Mouse (Mus musculus) limb, embryonic 14.5 days (tissue): ENCODE measurements around the gene Cherp. TPM values are rescaled to one million over a fixed set of nuclear protein-coding genes. Genes with fewer than 3 reads are reported as not detected.

Source experiments
- ATAC-seq: fragments of 200-750 bp; cut with Nextera tagmentation; 2 replicates; pipeline ENCODE4 v1.8.0; 2017; ENCODE audit warnings: low read depth, moderate number of reproducible peaks, moderate TSS enrichment; ENCODE audit not compliant: low FRiP score
- DNase-seq: peaks from one replicate; pipeline ENCODE4 v3.0.0-alpha.2; 2015; ENCODE audit warnings: low spot score
- H3K27ac ChIP-seq: fragments of 300-500 bp; sonication (generic); replicated peaks from 2 replicates; pipeline ENCODE4 v1.5.1; 2014; ENCODE audit warnings: low read depth, mild to moderate bottlenecking, low read length, moderate library complexity, mixed read lengths
- H3K27me3 ChIP-seq: fragments of 300-500 bp; sonication (generic); 2 replicates; pipeline ENCODE4 v1.6.1; 2014; ENCODE audit warnings: low read length, mixed read lengths; ENCODE audit not compliant: control insufficient read depth, insufficient read depth
- H3K36me3 ChIP-seq: fragments of 300-500 bp; sonication (generic); 2 replicates; pipeline ENCODE4 v1.6.1; 2014; ENCODE audit warnings: mild to moderate bottlenecking, low read length, moderate library complexity, mixed read lengths; ENCODE audit not compliant: control insufficient read depth, insufficient read depth
- H3K4me1 ChIP-seq: fragments of 300-500 bp; sonication (generic); 2 replicates; pipeline ENCODE4 v1.6.1; 2014; ENCODE audit warnings: antibody characterized with exemption, low read length, mixed read lengths; ENCODE audit not compliant: control insufficient read depth, insufficient read depth
- H3K4me2 ChIP-seq: fragments of 300-500 bp; sonication (generic); replicated peaks from 2 replicates; pipeline ENCODE4 v1.6.1; 2014; ENCODE audit warnings: low read depth, mild to moderate bottlenecking, low read length, moderate library complexity; ENCODE audit not compliant: severe bottlenecking
- H3K4me3 ChIP-seq: fragments of 300-500 bp; sonication (generic); replicated peaks from 2 replicates; pipeline ENCODE4 v1.5.1; 2014; ENCODE audit warnings: low read length
- H3K9ac ChIP-seq: fragments of 300-500 bp; sonication (generic); 2 replicates; pipeline ENCODE4 v1.6.1; 2014; ENCODE audit warnings: mild to moderate bottlenecking, low read depth, low read length, moderate library complexity; ENCODE audit not compliant: severe bottlenecking
- H3K9me3 ChIP-seq: fragments of 300-500 bp; sonication (generic); 2 replicates; pipeline ENCODE4 v1.6.1; 2016; ENCODE audit warnings: low read length; ENCODE audit not compliant: control insufficient read depth
- POLR2A ChIP-seq: fragments of 200-500 bp; IDR thresholded peaks from 2 replicates; pipeline ENCODE4 v1.8.0; 2012; ENCODE audit warnings: inconsistent platforms, mild to moderate bottlenecking, moderate library complexity, borderline replicate concordance; ENCODE audit not compliant: insufficient read depth, insufficient read length; ENCODE audit errors: extremely low read depth
- WGBS: fragments of 180-500 bp; shearing (Covaris S2); extraction: QIAGEN DNeasy Blood & Tissue Kit; methylation state at CpG from one replicate; pipeline ENCODE4 v1.1.7; 2014; 5-methylcytosine and 5-hydroxymethylcytosine counted together
- microRNA-seq: library from miRNA; unstranded; fragments of <30 nt; microRNA quantifications from one replicate; pipeline ENCODE4, GENCODE M21; 2016
- polyA plus RNA-seq, 2 experiments: library from polyadenylated mRNA; depleted of rRNA in 1 of 2; stranded (reverse) in 1 of 2; unstranded in 1 of 2; fragments of >200 nt; fragmentation: Nextera tagmentation in 1 of 2; extraction: Ambion mirVana in 1 of 2; gene quantifications; 2 replicates each; pipeline versions ENCODE4 v1.2.1 to v1.2.3; 2012 to 2014

Cherp gene
- polyA plus RNA-seq, 2 experiments: 58.9 to 110 TPM

DNA sequence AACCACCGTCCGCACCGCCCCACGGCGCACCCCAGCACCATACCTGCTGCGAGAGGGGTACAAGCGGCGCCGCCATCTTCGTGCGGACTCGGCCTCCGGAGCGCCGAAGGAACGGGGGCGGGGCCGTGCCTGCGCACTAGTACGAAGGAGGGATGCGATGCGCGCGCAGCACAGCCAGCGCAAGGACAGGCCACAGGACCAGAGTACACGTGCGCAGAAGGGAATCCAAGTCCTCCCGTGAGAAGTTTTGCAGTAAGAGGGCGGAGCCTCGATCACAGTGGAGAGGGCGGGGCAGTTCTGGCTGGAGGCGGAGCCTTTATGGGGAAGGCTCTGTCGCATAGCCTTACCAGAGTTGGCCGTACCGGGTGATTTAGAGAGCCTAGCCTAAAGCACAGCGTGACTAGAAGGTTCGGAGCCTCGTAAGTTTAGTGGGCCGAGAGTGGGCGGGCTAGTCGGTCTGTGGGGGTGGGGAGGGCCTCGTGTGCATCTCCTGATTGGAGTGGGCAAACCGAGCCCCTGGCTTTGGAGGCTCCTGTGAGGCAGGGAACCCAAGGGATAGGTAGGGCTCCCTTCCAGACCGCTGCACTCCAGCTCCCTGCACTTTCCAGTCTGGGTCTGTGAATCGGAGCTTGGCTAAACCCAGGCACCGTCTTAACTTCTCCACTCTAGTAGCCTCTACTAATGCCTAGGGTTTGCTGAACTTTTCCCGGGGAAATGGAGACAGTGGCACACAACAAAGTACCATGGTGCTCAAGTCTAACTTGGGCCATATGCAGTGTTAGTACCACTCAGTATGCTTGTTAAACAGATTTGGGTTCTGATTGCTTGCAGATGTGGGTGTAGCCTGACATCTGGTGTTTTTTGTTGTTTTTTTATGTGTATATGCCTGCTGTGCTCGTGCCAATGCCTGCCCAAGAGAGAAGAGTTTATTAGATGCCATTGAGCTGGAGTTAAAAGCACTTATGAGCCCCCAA, 53.4 kb downstream of the Cherp start, which contains the start of gene Eps15l1:
Gene Eps15l1 (minus strand): TSS at position 99 of the 974 bp plus-strand sequence.
- Histone ChIP-seq H3K9me3 (no peaks in the 10 kb centered on the region), H3K4me2 (peak within 1 kb of the TSS; percentile 56), H3K4me3 (peak within 1 kb of the TSS; percentile 85), H3K36me3 (no peaks in the 10 kb centered on the region), H3K27ac (peak within 1 kb of the TSS; percentile 95), H3K9ac (peak within 1 kb of the TSS; percentile 87), H3K4me1 (peaks cover 23% of the 10 kb centered on the region), H3K27me3 (no peaks in the 10 kb centered on the region)
- peak; percentile 93 for TF ChIP-seq POLR2A
- ATAC-seq (peak; percentile 98), DNase-seq (peak; percentile 99)
- WGBS: under 1% methylated on average over 48 of the region's 48 CpGs

DNA sequence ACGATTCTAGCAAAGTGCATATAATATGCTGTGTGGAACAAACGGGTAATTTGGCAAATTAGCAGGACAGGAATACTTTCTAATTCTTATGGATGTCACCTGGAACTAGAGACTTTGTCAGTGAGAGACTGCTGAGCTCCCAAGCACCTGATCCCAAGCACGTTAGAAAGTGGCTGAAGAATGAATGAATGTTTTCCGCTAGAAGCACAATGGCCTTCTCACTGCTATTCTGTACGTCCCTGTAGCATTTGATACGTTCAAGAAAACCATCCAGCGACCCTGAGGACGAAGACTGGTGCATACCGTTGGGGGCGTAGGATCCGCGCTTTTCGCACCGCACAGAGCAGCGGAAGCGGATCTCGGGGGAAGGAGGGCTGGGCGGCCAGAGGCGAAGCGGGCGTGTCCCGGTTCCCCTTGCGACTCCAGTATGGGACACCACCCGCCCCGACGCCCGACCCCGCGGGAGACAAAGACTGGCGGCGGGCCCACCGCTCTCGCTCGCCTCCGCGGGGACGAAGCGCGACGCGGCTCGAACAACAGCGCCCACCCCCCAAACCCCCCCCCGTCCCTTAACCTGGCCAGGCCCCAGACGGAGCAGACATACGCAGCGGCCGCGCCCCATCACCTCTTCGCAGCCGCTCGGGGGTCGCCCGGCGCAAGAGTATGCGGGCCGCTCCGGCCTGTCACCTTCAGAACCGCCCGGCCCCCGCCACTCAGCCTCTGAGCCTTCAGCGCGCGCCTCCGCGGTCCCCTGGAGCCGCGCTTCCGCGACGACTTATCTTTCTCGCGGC, 54.3 kb downstream of the Cherp start:
- TF ChIP-seq POLR2A: no peak
- Histone ChIP-seq H3K4me2 (peak overlapping the region; percentile 56), H3K4me3 (peak overlapping the region; percentile 85), H3K27me3 (no peaks in the 10 kb centered on the region), H3K4me1 (peaks cover 26% of the 10 kb centered on the region), H3K9ac (peak overlapping the region; percentile 87), H3K9me3 (no peaks in the 10 kb centered on the region), H3K27ac (peak overlapping the region; percentile 80), H3K36me3 (no peaks in the 10 kb centered on the region)
- under 1% methylated on average over 56 of the region's 73 CpGs for WGBS
- DNase-seq (peak; percentile 6), ATAC-seq (peak; percentile 24)

DNA sequence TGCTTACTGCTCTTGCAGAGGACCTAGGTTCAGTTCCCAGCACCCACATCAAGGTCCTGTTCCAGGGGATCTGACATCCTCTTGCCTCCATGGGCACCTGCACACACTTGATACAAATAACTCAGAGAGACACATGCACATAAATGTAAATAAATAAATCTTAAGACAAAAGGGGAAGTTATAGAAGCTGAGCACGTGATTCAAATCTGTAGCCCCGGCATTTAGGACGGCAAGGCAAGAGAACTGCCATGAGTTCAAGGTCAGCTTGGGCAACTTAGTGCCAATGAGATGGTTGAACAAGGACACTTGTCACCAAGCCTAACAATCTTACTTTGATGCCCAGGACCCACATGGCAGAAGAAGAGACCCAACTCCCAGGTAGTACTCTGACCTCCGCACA, 57.0 kb downstream of the Cherp start:
- Histone ChIP-seq H3K9ac (no peak overlapping the region), H3K4me1 (peaks cover 26% of the 10 kb centered on the region), H3K4me2 (no peak overlapping the region), H3K27ac (no peak overlapping the region), H3K36me3 (peaks cover 5% of the 10 kb centered on the region), H3K9me3 (no peaks in the 10 kb centered on the region), H3K27me3 (no peaks in the 10 kb centered on the region), H3K4me3 (no peak overlapping the region)
- TF ChIP-seq POLR2A: no peak
- no peak for DNase-seq
- WGBS: 97% methylated on average over 4 of the region's 4 CpGs
- no peak for ATAC-seq

DNA sequence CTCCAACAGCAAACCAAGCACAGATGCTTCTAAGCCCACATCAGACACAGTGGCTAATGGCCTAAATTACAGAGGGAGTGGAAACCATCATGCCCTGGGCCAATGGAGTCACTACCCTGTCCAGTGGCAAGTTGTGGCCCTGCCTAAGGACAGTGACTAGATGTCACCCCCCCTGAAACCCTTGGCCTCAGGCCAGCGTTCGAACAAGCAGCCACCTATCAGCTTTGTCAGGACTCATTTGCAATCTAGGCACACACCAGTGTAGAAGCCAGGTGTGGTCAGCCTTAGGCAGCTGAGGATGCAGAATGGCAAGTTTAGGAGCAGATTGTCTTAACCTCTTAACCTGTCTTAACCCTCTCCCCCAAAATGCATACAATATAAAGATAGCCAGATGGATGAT, 59.8 kb downstream of the Cherp start:
- no peak overlapping the region for H3K9ac ChIP-seq
- no peak for TF ChIP-seq POLR2A
- 69% methylated on average over 2 of the region's 2 CpGs for WGBS
- no peaks in the 10 kb centered on the region for H3K27me3 ChIP-seq
- peaks cover 24% of the 10 kb centered on the region for H3K4me1 ChIP-seq
- H3K4me2 ChIP-seq: no peak overlapping the region
- no peak overlapping the region for H3K4me3 ChIP-seq
- H3K9me3 ChIP-seq: no peaks in the 10 kb centered on the region
- no peak overlapping the region for H3K27ac ChIP-seq
- ATAC-seq (no peak), DNase-seq (no peak)
- H3K36me3 ChIP-seq: peaks cover 5% of the 10 kb centered on the region

DNA sequence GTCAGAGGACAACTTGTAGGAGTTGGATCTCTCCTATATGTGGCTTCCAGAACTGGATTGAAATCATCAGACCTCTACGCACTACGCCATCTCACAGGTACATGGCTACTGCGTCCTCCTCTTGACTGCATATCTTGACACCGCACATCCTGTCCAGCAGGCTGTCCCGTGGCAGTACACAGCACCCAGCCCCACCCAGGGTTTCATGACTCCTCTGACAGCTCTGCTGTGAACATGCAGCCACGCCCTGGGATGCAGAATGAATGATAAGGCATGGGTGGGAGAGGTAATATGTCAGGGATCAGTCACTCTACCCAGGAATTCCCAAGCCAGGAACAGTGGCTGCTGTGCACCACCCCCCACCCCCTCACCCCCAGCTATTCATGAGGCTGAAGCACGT, 61.2 kb downstream of the Cherp start:
- Histone ChIP-seq H3K4me1 (peaks cover 13% of the 10 kb centered on the region), H3K4me3 (no peak overlapping the region), H3K27me3 (no peaks in the 10 kb centered on the region), H3K27ac (no peak overlapping the region), H3K4me2 (no peak overlapping the region), H3K36me3 (peaks cover 5% of the 10 kb centered on the region), H3K9me3 (no peaks in the 10 kb centered on the region), H3K9ac (no peak overlapping the region)
- TF ChIP-seq POLR2A: no peak
- DNase-seq (no peak), ATAC-seq (no peak)
- WGBS: 89% methylated on average over 7 of the region's 7 CpGs

Small RNA genes within 50 kb of the gene (microRNA-seq; reads per million reads assigned to microRNA genes)
- not detected for gene Mir7068

Other genes starting within 250 kb of the Cherp start
- gene Ap1m1, start 235.2 kb downstream of the Cherp start, polyA plus RNA-seq (2012; rRNA removed): 111 and 127 TPM in 2 replicates
- gene Ap1m1, start 235.2 kb downstream of the Cherp start, polyA plus RNA-seq (2014; fragmentation: Nextera tagmentation; extraction: Ambion mirVana): 98.8 and 99.2 TPM in 2 replicates
- gene Gm10282, start 170.0 kb downstream of the Cherp start, polyA plus RNA-seq (2012; rRNA removed): 9.8 and 30.0 TPM in 2 replicates
- 26.2 and 28.3 TPM in 2 replicates for gene Gm10282, start 170.0 kb downstream of the Cherp start, polyA plus RNA-seq (2014; fragmentation: Nextera tagmentation; extraction: Ambion mirVana)
- gene Klf2, start 156.2 kb downstream of the Cherp start, polyA plus RNA-seq (2012; rRNA removed): 36.7 and 50.7 TPM in 2 replicates
- 20.1 and 21.6 TPM in 2 replicates for gene Klf2, start 156.2 kb downstream of the Cherp start, polyA plus RNA-seq (2014; fragmentation: Nextera tagmentation; extraction: Ambion mirVana)
- gene Eps15l1, start 53.8 kb downstream of the Cherp start, polyA plus RNA-seq (2012; rRNA removed): 109 and 114 TPM in 2 replicates
- 56.5 and 62.0 TPM in 2 replicates for gene Eps15l1, start 53.8 kb downstream of the Cherp start, polyA plus RNA-seq (2014; fragmentation: Nextera tagmentation; extraction: Ambion mirVana)
- 0.47 and 0.62 TPM in 2 replicates for gene Calr3, start 31.4 kb downstream of the Cherp start, polyA plus RNA-seq (2012; rRNA removed)
- gene Calr3, start 31.4 kb downstream of the Cherp start, polyA plus RNA-seq (2014; fragmentation: Nextera tagmentation; extraction: Ambion mirVana): 1.4 and 1.7 TPM in 2 replicates
- 16.2 and 18.3 TPM in 2 replicates for gene 1700030K09Rik, start 31.3 kb downstream of the Cherp start, polyA plus RNA-seq (2012; rRNA removed)
- gene 1700030K09Rik, start 31.3 kb downstream of the Cherp start, polyA plus RNA-seq (2014; fragmentation: Nextera tagmentation; extraction: Ambion mirVana): 13.2 and 13.5 TPM in 2 replicates
- gene Slc35e1, start 17.4 kb upstream of the Cherp start, polyA plus RNA-seq (2012; rRNA removed): 46.5 and 75.0 TPM in 2 replicates
- gene Slc35e1, start 17.4 kb upstream of the Cherp start, polyA plus RNA-seq (2014; fragmentation: Nextera tagmentation; extraction: Ambion mirVana): 16.2 and 16.3 TPM in 2 replicates
- gene Med26, start 73.0 kb upstream of the Cherp start, polyA plus RNA-seq (2012; rRNA removed): 17.0 and 24.6 TPM in 2 replicates
- gene Med26, start 73.0 kb upstream of the Cherp start, polyA plus RNA-seq (2014; fragmentation: Nextera tagmentation; extraction: Ambion mirVana): 16.4 and 18.3 TPM in 2 replicates
- 67.3 and 75.6 TPM in 2 replicates for gene Smim7, start 95.9 kb upstream of the Cherp start, polyA plus RNA-seq (2012; rRNA removed)
- gene Smim7, start 95.9 kb upstream of the Cherp start, polyA plus RNA-seq (2014; fragmentation: Nextera tagmentation; extraction: Ambion mirVana): 115 and 118 TPM in 2 replicates
- gene Tmem38a, start 96.8 kb upstream of the Cherp start, polyA plus RNA-seq (2012; rRNA removed): 44.2 and 55.9 TPM in 2 replicates
- gene Tmem38a, start 96.8 kb upstream of the Cherp start, polyA plus RNA-seq (2014; fragmentation: Nextera tagmentation; extraction: Ambion mirVana): 36.5 and 41.4 TPM in 2 replicates
- gene Nwd1, start 171.5 kb upstream of the Cherp start, polyA plus RNA-seq (2012; rRNA removed): 0.15 and 0.26 TPM in 2 replicates
- 0.21 TPM in 1 of 2 replicates, not detected in the other for gene Nwd1, start 171.5 kb upstream of the Cherp start, polyA plus RNA-seq (2014; fragmentation: Nextera tagmentation; extraction: Ambion mirVana)
- 162 and 180 TPM in 2 replicates for gene Sin3b, start 248.1 kb upstream of the Cherp start, polyA plus RNA-seq (2012; rRNA removed)
- 203 and 211 TPM in 2 replicates for gene Sin3b, start 248.1 kb upstream of the Cherp start, polyA plus RNA-seq (2014; fragmentation: Nextera tagmentation; extraction: Ambion mirVana)